Mouse (Mus musculus) ES-E14 (cell line): ENCODE measurements around the gene Ifih1. TPM values are rescaled to one million over a fixed set of nuclear protein-coding genes. Genes with fewer than 3 reads are reported as not detected.
A peak's percentile ranks its signal among the peaks of the same experiment; 100 is the strongest.

ENCODE experiments used
- DNase-seq: peaks from one replicate; pipeline ENCODE4 v3.0.0-alpha.2; 2013; ENCODE audit warnings: low read depth, low spot score
- H3K27ac ChIP-seq: 2 replicates; pipeline ENCODE4 v1.5.1; 2012; ENCODE audit warnings: low read depth, mild to moderate bottlenecking, low read length, moderate library complexity, mixed read lengths; ENCODE audit not compliant: poor library complexity, insufficient read depth, severe bottlenecking
- H3K36me3 ChIP-seq: 2 replicates; pipeline ENCODE4 v1.6.1; 2012; ENCODE audit warnings: mild to moderate bottlenecking, low read length, moderate library complexity, mixed read lengths; ENCODE audit not compliant: control insufficient read depth, poor library complexity, insufficient read depth, severe bottlenecking
- H3K4me1 ChIP-seq, 2 experiments: fragments of 150-350 bp in 1 of 2; sonication (generic) in 1 of 2; 2 replicates each; pipeline ENCODE4 v1.6.1; 2012; ENCODE audit warnings: low read length in 2 of 2, mild to moderate bottlenecking in 1 of 2, mixed read lengths in 1 of 2; ENCODE audit not compliant: control insufficient read depth in 2 of 2, insufficient read depth in 2 of 2, poor library complexity in 1 of 2
- H3K4me3 ChIP-seq, 2 experiments: fragments of 150-350 bp in 1 of 2; sonication (generic) in 1 of 2; 2 replicates each; pipeline ENCODE4 v1.5.1; 2012; ENCODE audit warnings: low read length in 2 of 2, low read depth in 1 of 2, mild to moderate bottlenecking in 1 of 2, mixed read lengths in 1 of 2; ENCODE audit not compliant: insufficient read depth in 1 of 2, poor library complexity in 1 of 2, severe bottlenecking in 1 of 2
- H3K9ac ChIP-seq: 2 replicates; pipeline ENCODE4 v1.6.1; 2012; ENCODE audit warnings: low read depth, mild to moderate bottlenecking, low read length, mixed read lengths; ENCODE audit not compliant: poor library complexity, insufficient read depth, severe bottlenecking
- H3K9me3 ChIP-seq: fragments of 150-350 bp; sonication (generic); 2 replicates; pipeline ENCODE4 v1.6.1; 2012; ENCODE audit warnings: low read depth, mild to moderate bottlenecking, low read length; ENCODE audit not compliant: control insufficient read depth, insufficient read depth
- CHD2 ChIP-seq: IDR thresholded peaks from 2 replicates; pipeline ENCODE4 v1.6.1; 2014; ENCODE audit warnings: mild to moderate bottlenecking, low read depth, low read length, inconsistent platforms
- HCFC1 ChIP-seq: IDR thresholded peaks from 2 replicates; pipeline ENCODE4 v1.6.1; 2012; ENCODE audit warnings: low read length, inconsistent platforms, borderline replicate concordance; ENCODE audit not compliant: insufficient read depth
- MAFK ChIP-seq: IDR thresholded peaks from 2 replicates; pipeline ENCODE4 v1.6.1; 2014; ENCODE audit warnings: mild to moderate bottlenecking, low read depth, low read length, inconsistent platforms; ENCODE audit not compliant: insufficient read depth
- ZC3H11A ChIP-seq: IDR thresholded peaks from 2 replicates; pipeline ENCODE4 v1.6.1; 2012; ENCODE audit warnings: low read depth, mild to moderate bottlenecking, inconsistent platforms, low read length, borderline replicate concordance
- ZNF384 ChIP-seq: IDR thresholded peaks from 2 replicates; pipeline ENCODE4 v1.6.1; 2012; ENCODE audit warnings: low read depth, low read length, inconsistent platforms
- in situ Hi-C, 2 experiments: fragments of 600-800 bp; cut with MboI; formaldehyde crosslinking; loops; one replicate each; pipeline ENCODE4 v1.15.1; 2025; ENCODE audit warnings: low sequenced_read_pairs in 2 of 2, inconsistent platforms in 1 of 2; ENCODE audit not compliant: unreplicated experiment in 2 of 2
- total RNA-seq: library from RNA; depleted of rRNA; stranded (reverse); fragments of 300-350 nt; gene quantifications from 2 replicates; pipeline ENCODE4 v1.2.3, GENCODE M21; 2012

Gene Ifih1
- total RNA-seq, 1 experiment, result 0.13 TPM

GRCm38 (mm10) chr2:62630446-62630845 is 15.6 kb downstream of the Ifih1 start:
- in situ Hi-C loops, result loop anchor here in 1 of 2 experiments (25.0 kb wide), 1 partner anchor 643 kb away; no protein-coding TSS in a partner anchor
- Histone ChIP-seq H3K27ac (no peak overlapping the region), H3K4me3 (no peak overlapping the region), H3K36me3 (no peaks in the 10 kb centered on the region), H3K9ac (no peak overlapping the region), H3K9me3 (no peaks in the 10 kb centered on the region), H3K4me1 (no peaks in the 10 kb centered on the region)
- no peak for DNase-seq
- no peak for TF ChIP-seq MAFK
- TF ChIP-seq CHD2, result no peak
- TF ChIP-seq ZNF384, result no peak
- no peak for TF ChIP-seq HCFC1

- Histone ChIP-seq H3K27ac (no peak overlapping the region), H3K9ac (no peak overlapping the region), H3K9me3 (no peaks in the 10 kb centered on the region), H3K4me1 (no peaks in the 10 kb centered on the region), H3K36me3 (no peaks in the 10 kb centered on the region), H3K4me3 (no peak overlapping the region)
- no peak for TF ChIP-seq MAFK
- TF ChIP-seq HCFC1, result no peak
- no peak for TF ChIP-seq ZC3H11A
- no peak for TF ChIP-seq ZNF384
- no peak for TF ChIP-seq CHD2
- in situ Hi-C loops, result loop anchor here in 1 of 2 experiments (25.0 kb wide), 1 partner anchor 641 kb away; no protein-coding TSS in a partner anchor
- no peak for DNase-seq
These were observed 17.7 kb downstream of the Ifih1 start for GRCm38 (mm10) chr2:62628356-62628755.

- DNase-seq, result no peak
- TF ChIP-seq HCFC1 (no peak), ZNF384 (peak; percentile 83; the same call in 1 of the 2 replicates), CHD2 (no peak)
- in situ Hi-C loops, result loop anchor here in 1 of 2 experiments (25.0 kb wide), 1 partner anchor 640 kb away; no protein-coding TSS in a partner anchor
These were observed 18.3 kb downstream of the Ifih1 start for GRCm38 (mm10) chr2:62627728-62628127.

GRCm38 (mm10) chr2:62623024-62623441 is 23.0 kb downstream of the Ifih1 start:
- TF ChIP-seq MAFK (no peak), ZNF384 (no peak), HCFC1 (no peak), CHD2 (no peak), ZC3H11A (no peak)
- no peaks in the 10 kb centered on the region for H3K4me1 ChIP-seq
- in situ Hi-C loops, result no loop called here
- H3K4me3 ChIP-seq, result no peak overlapping the region
- DNase-seq, result no peak
- no peaks in the 10 kb centered on the region for H3K36me3 ChIP-seq
- H3K27ac ChIP-seq, result no peak overlapping the region
- H3K9me3 ChIP-seq, result no peaks in the 10 kb centered on the region
- no peak overlapping the region for H3K9ac ChIP-seq

More at GRCm38 (mm10) chr2:62627728-62628127, 18.3 kb downstream of the Ifih1 start:
- Histone ChIP-seq H3K9me3 (no peaks in the 10 kb centered on the region), H3K4me3 (no peak overlapping the region), H3K9ac (no peak overlapping the region), H3K36me3 (no peaks in the 10 kb centered on the region), H3K27ac (no peak overlapping the region), H3K4me1 (no peaks in the 10 kb centered on the region)

- Histone ChIP-seq H3K4me3 (no peak overlapping the region), H3K4me1 (no peaks in the 10 kb centered on the region), H3K9ac (no peak overlapping the region), H3K27ac (no peak overlapping the region), H3K36me3 (no peaks in the 10 kb centered on the region), H3K9me3 (no peaks in the 10 kb centered on the region)
- in situ Hi-C loops, result no loop called here
- no peak for DNase-seq
- TF ChIP-seq MAFK (no peak), ZNF384 (no peak), CHD2 (no peak), ZC3H11A (no peak), HCFC1 (no peak)
These were observed 26.4 kb downstream of the Ifih1 start for GRCm38 (mm10) chr2:62619679-62620078.
